Mouse (Mus musculus) kidney, postnatal 0 days (tissue): ENCODE measurements around the gene Cabp2. TPM values are rescaled to one million over a fixed set of nuclear protein-coding genes. Genes with fewer than 3 reads are reported as not detected.

Experiments used
- ATAC-seq: fragments of 200-750 bp; cut with Nextera tagmentation; replicated peaks from 2 replicates; pipeline ENCODE4 v1.8.0; 2017; ENCODE audit warnings: low read depth, moderate number of reproducible peaks, moderate TSS enrichment, moderate library complexity; ENCODE audit not compliant: low FRiP score
- DNase-seq: peaks from one replicate; pipeline ENCODE4 v3.0.0-alpha.2; 2016; ENCODE audit warnings: low spot score
- H3K27ac ChIP-seq: fragments of 300-500 bp; sonication (generic); 2 replicates; pipeline ENCODE4 v1.5.1; 2014; ENCODE audit warnings: mild to moderate bottlenecking
- H3K27me3 ChIP-seq: fragments of 300-500 bp; sonication (generic); 2 replicates; pipeline ENCODE4 v1.6.1; 2014; ENCODE audit warnings: low read length, mixed read lengths; ENCODE audit not compliant: insufficient read depth
- H3K36me3 ChIP-seq: fragments of 300-500 bp; sonication (generic); 2 replicates; pipeline ENCODE4 v1.6.1; 2014; ENCODE audit warnings: low read length, mixed read lengths; ENCODE audit not compliant: insufficient read depth
- H3K4me1 ChIP-seq: fragments of 300-500 bp; sonication (generic); replicated peaks from 2 replicates; pipeline ENCODE4 v1.6.1; 2014; ENCODE audit warnings: antibody characterized with exemption, low read length, mixed read lengths; ENCODE audit not compliant: insufficient read depth
- H3K4me2 ChIP-seq: fragments of 300-500 bp; sonication (generic); 2 replicates; pipeline ENCODE4 v1.6.1; 2014; ENCODE audit warnings: mild to moderate bottlenecking, low read length, moderate library complexity, mixed read lengths
- H3K4me3 ChIP-seq: fragments of 300-500 bp; sonication (generic); replicated peaks from 2 replicates; pipeline ENCODE4 v1.5.1; 2014; ENCODE audit warnings: low read depth, low read length
- H3K9ac ChIP-seq: fragments of 300-500 bp; sonication (generic); 2 replicates; pipeline ENCODE4 v1.6.1; 2014; ENCODE audit warnings: low read depth, low read length
- H3K9me3 ChIP-seq: fragments of 300-500 bp; sonication (generic); replicated peaks from 2 replicates; pipeline ENCODE4 v1.6.1; 2016; ENCODE audit warnings: low read length, inconsistent platforms, mixed read lengths
- CTCF ChIP-seq: IDR thresholded peaks from 2 replicates; pipeline ENCODE4 v1.5.1; 2016; ENCODE audit warnings: antibody characterized with exemption, low read depth, mild to moderate bottlenecking, moderate library complexity
- WGBS: fragments of 180-500 bp; shearing (Covaris S2); extraction: QIAGEN DNeasy Blood & Tissue Kit; methylation state at CpG from one replicate; pipeline ENCODE4 v1.1.7; 2014; 5-methylcytosine and 5-hydroxymethylcytosine counted together
- polyA plus RNA-seq: library from polyadenylated mRNA; unstranded; fragments of >200 nt; fragmentation: Nextera tagmentation; extraction: Ambion mirVana; gene quantifications from 2 replicates; pipeline ENCODE4 v1.2.1, GENCODE M21; 2015

The Cabp2 gene
- polyA plus RNA-seq, 1 experiment from 2014 or later: 2.4 TPM

DNA sequence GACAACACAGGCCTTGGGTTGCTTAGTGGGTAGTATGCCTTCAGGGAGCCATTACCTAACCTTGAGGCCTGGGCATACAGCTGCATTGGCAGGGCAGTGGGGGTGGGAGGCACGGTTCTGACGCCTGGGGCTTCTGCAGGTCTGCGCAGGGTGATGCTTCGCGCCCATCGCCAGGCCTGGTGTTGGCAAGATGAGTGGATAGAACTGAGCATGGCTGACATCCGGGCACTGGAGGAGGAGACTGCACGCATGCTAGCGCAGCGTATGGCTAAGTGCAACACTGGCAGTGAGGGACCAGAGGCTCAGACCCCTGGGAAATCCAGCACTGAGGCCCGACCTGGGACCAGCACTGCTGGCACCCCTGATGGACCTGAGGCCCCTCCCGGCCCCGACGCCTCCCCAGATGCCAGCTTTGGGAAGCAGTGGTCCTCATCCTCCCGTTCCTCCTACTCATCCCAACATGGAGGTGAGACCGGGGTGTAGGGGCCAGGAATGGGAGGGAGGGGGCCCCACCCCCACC, 23.4 kb downstream of the Cabp2 start:
- TF ChIP-seq CTCF: no peak
- H3K4me2 ChIP-seq: no peak overlapping the region
- ATAC-seq (no peak), DNase-seq (no peak)
- H3K9me3 ChIP-seq: no peaks in the 10 kb centered on the region
- H3K27ac ChIP-seq: no peak overlapping the region
- 0 out of 2 replicates have a peak, but pooled peaks cover 2% of the 10 kb centered on the region for H3K36me3 ChIP-seq
- no peak overlapping the region for H3K4me3 ChIP-seq
- peaks cover 11% of the 10 kb centered on the region; the same call in 1 of the 2 replicates for H3K4me1 ChIP-seq
- WGBS: 87% methylated on average over 16 of the region's 16 CpGs
- no peak overlapping the region for H3K9ac ChIP-seq
- no peaks in the 10 kb centered on the region for H3K27me3 ChIP-seq

GRCm38 (mm10) chr19:4106654-4107053, 25.3 kb downstream of the Cabp2 start:
- Histone ChIP-seq H3K9ac (no peak overlapping the region), H3K4me2 (no peak overlapping the region), H3K4me1 (no peaks in the 10 kb centered on the region), H3K27ac (no peak overlapping the region), H3K27me3 (no peaks in the 10 kb centered on the region), H3K4me3 (no peak overlapping the region), H3K9me3 (no peaks in the 10 kb centered on the region), H3K36me3 (peaks cover 2% of the 10 kb centered on the region; the same call in 1 of the 2 replicates)
- no peak for TF ChIP-seq CTCF
- WGBS: 83% methylated on average over 14 of the region's 14 CpGs
- ATAC-seq: no peak
- DNase-seq: no peak

GRCm38 (mm10) chr19:4108535-4108934, 27.2 kb downstream of the Cabp2 start:
- H3K4me1 ChIP-seq: peaks cover 4% of the 10 kb centered on the region; the same call in 1 of the 2 replicates
- no peak overlapping the region for H3K9ac ChIP-seq
- DNase-seq: no peak
- H3K9me3 ChIP-seq: no peaks in the 10 kb centered on the region
- ATAC-seq: no peak
- WGBS: 91% methylated on average over 9 of the region's 9 CpGs
- no peak overlapping the region for H3K4me3 ChIP-seq
- no peak overlapping the region for H3K27ac ChIP-seq
- no peak overlapping the region for H3K4me2 ChIP-seq
- TF ChIP-seq CTCF: no peak
- H3K36me3 ChIP-seq: peaks cover 6% of the 10 kb centered on the region; the same call in 1 of the 2 replicates
- no peaks in the 10 kb centered on the region for H3K27me3 ChIP-seq

DNA sequence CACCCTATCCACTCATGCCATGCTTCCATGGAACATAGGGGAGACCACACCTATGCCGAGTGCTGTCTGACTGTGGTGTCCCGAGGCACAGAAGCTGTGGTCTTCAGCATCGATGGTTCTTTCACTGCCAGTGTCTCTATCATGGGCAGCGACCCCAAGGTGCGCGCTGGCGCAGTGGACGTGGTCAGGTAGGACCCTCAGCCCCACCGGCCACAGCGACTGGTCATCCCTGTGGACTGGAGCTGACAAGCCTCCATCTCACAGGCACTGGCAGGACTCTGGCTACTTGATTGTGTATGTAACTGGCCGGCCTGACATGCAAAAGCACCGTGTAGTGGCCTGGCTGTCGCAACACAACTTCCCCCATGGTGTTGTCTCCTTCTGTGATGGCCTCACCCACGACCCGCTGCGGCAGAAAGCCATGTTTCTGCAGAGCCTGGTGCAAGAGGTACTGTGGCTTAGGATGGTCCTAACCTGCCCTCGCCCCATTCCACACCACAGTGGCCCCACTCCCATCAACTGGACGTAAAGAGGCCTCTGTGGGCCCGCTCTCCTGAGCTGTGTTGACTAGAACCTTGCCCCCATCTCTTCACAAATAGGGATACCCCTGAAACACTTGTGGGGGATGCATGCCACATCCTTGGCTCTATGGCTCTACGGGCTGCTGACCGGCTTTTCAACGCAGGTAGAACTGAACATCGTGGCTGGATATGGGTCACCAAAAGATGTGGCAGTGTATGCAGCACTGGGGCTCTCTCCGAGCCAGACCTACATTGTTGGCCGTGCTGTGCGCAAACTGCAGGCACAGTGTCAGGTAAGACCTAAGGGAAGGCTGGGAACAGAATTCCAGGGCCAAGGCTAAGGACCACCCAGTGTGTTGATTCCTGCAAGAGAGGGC, 30.9 kb downstream of the Cabp2 start:
- Histone ChIP-seq H3K36me3 (peaks cover 20% of the 10 kb centered on the region), H3K4me3 (no peak overlapping the region), H3K9ac (no peak overlapping the region), H3K27ac (no peak overlapping the region), H3K9me3 (no peaks in the 10 kb centered on the region), H3K27me3 (no peaks in the 10 kb centered on the region), H3K4me1 (peaks cover 9% of the 10 kb centered on the region; the same call in 1 of the 2 replicates), H3K4me2 (no peak overlapping the region)
- TF ChIP-seq CTCF: no peak
- DNase-seq: no peak
- ATAC-seq: no peak
- 95% methylated on average over 26 of the region's 26 CpGs for WGBS

GRCm38 (mm10) chr19:4113186-4113805, 31.9 kb downstream of the Cabp2 start:
- no peaks in the 10 kb centered on the region for H3K27me3 ChIP-seq
- H3K27ac ChIP-seq: peak overlapping the region; percentile 86
- 0 out of 2 replicates have a peak overlapping the region, but pooled peaks have one; percentile 3 for H3K9ac ChIP-seq
- H3K9me3 ChIP-seq: no peaks in the 10 kb centered on the region
- 26% methylated on average over 13 of the region's 13 CpGs for WGBS
- ATAC-seq (peak; percentile 41; the same call in 1 of the 2 replicates), DNase-seq (peak; percentile 38)
- TF ChIP-seq CTCF: no peak
- no peak overlapping the region for H3K4me3 ChIP-seq
- peaks cover 20% of the 10 kb centered on the region for H3K36me3 ChIP-seq
- H3K4me2 ChIP-seq: 0 out of 2 replicates have a peak overlapping the region, but pooled peaks have one; percentile 0
- peaks cover 9% of the 10 kb centered on the region; the same call in 1 of the 2 replicates for H3K4me1 ChIP-seq

DNA sequence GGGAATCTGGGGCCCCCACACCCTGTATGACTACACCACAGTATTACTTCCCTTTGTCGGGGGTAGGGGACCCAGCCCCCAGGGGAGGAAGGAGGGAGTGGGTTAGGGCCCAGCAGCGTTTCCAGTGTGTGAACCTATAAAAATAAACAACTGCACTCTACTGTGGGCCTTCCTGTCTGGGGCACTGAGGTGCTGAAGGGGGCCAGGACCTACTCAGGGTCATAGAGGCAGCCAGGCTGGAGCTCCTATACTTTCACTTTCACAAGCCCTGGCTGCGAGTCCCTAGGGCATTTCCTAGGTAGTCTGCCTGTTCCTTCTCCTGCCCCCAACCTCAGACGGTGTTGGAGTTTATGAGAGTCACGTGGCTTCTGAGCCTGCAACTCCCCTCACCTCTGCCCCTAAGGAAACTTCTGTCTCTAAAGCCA, 32.4 kb downstream of the Cabp2 start:
- TF ChIP-seq CTCF: no peak
- no peak overlapping the region for H3K4me3 ChIP-seq
- ATAC-seq (peak; percentile 50), DNase-seq (peak; percentile 57)
- peak overlapping the region; percentile 86 for H3K27ac ChIP-seq
- H3K36me3 ChIP-seq: peaks cover 20% of the 10 kb centered on the region
- peaks cover 9% of the 10 kb centered on the region; the same call in 1 of the 2 replicates for H3K4me1 ChIP-seq
- 0 out of 2 replicates have a peak overlapping the region, but pooled peaks have one; percentile 3 for H3K9ac ChIP-seq
- H3K9me3 ChIP-seq: no peaks in the 10 kb centered on the region
- no peaks in the 10 kb centered on the region for H3K27me3 ChIP-seq
- 6% methylated on average over 5 of the region's 5 CpGs for WGBS
- H3K4me2 ChIP-seq: 0 out of 2 replicates have a peak overlapping the region, but pooled peaks have one; percentile 0
